Comparison of ENCODE assay signal across 8 mouse cellular contexts in genomic region chr3:90472213-90472612, GRCm38 (mm10). TPM values are rescaled to one million over a fixed set of nuclear protein-coding genes. Genes with fewer than 3 reads are reported as not detected.
A peak's percentile ranks its signal among the peaks of the same experiment; 100 is the strongest.
DNase-seq lines count a peak whose midpoint lies in the region; ATAC-seq lines count a peak whose summit lies in the region.

No protein-coding gene starts in this region.

- H3K9me3 ChIP-seq in limb, embryonic 10.5 days (replicated peaks): no peaks in the 10 kb centered on the region

- H3K27me3 ChIP-seq in limb, embryonic 10.5 days (ENCODE audit: low read depth, poor library complexity, severe bottlenecking): 0 out of 2 replicates have a peak, but pooled peaks cover 4% of the 10 kb centered on the region

- WGBS in limb, embryonic 10.5 days: 38% methylated on average over 3 of the region's 3 CpGs

- intact Hi-C loops in heart, postnatal 25 days (cut with DNase I): no loop called here

- peaks cover under 1% of the 10 kb centered on the region for H3K36me3 ChIP-seq in limb, embryonic 10.5 days

- ATAC-seq in CD4-positive, CD25-positive, alpha-beta regulatory T cell, adult 4 months: peak; percentile 49

- H3K27ac ChIP-seq in limb, embryonic 10.5 days: no peak overlapping the region

- no peak overlapping the region for H3K4me3 ChIP-seq in limb, embryonic 10.5 days

- peaks cover 5% of the 10 kb centered on the region for H3K4me1 ChIP-seq in limb, embryonic 10.5 days

- peak; percentile 71 for DNase-seq in heart, adult 8-10 months (ENCODE audit: low spot score)
- no peak for DNase-seq in heart, postnatal 25 days (ENCODE audit: low spot score)
- DNase-seq in adrenal gland, postnatal 25 days: peak; percentile 30
- DNase-seq in induced T-regulatory cell, adult 2 months (ENCODE audit: low read depth): peak; percentile 90
- peak; percentile 73 for DNase-seq in retina, postnatal 1 day
- DNase-seq in limb, embryonic 10.5 days (ENCODE audit: low spot score): no peak
- DNase-seq in right cerebral cortex, postnatal 10 days (ENCODE audit: low spot score in 2 of 2): no peak

RNA-seq across cellular contexts. Expression of gene Ilf2, which starts 3.7 kb away (rescaled TPM):
- 10 to 100 TPM; 27.6 to 30.5 (median 28.8) TPM for total RNA-seq in heart, adult 8-10 months (2022)
- total RNA-seq in heart, postnatal 25 days (2021): 10 to 100 TPM; 31.5 to 33.4 TPM
- polyA plus RNA-seq in CD4-positive, CD25-positive, alpha-beta regulatory T cell, adult 4 months (2017; shearing (Covaris generic)): 100 to 1,000 TPM; 113 to 125 TPM
- 65.6 and 65.7 TPM in 2 replicates for total RNA-seq in adrenal gland, postnatal 25 days (2021)
- 374 and 379 TPM in 2 replicates for polyA plus RNA-seq in limb, embryonic 10.5 days (2016; fragmentation: Nextera tagmentation; extraction: Ambion mirVana)

RNA-seq across cellular contexts. Expression of gene Npr1, which starts 6.5 kb away (rescaled TPM):
- total RNA-seq in heart, adult 8-10 months (2022): 10 to 100 TPM; 15.1 to 17.3 (median 16.7) TPM
- 10 to 100 TPM; 17.2 to 18.8 TPM for total RNA-seq in heart, postnatal 25 days (2021)
- not detected for polyA plus RNA-seq in CD4-positive, CD25-positive, alpha-beta regulatory T cell, adult 4 months (2017; shearing (Covaris generic))
- total RNA-seq in adrenal gland, postnatal 25 days (2021): 224 and 269 TPM in 2 replicates
- 3.5 and 4.7 TPM in 2 replicates for polyA plus RNA-seq in limb, embryonic 10.5 days (2016; fragmentation: Nextera tagmentation; extraction: Ambion mirVana)

RNA-seq across cellular contexts. Expression of gene Snapin, which starts 18.6 kb away (rescaled TPM):
- 10 to 100 TPM; 69.7 to 77.6 (median 75.4) TPM for total RNA-seq in heart, adult 8-10 months (2022)
- 10 to 100 TPM; 59.5 to 62.6 TPM for total RNA-seq in heart, postnatal 25 days (2021)
- polyA plus RNA-seq in CD4-positive, CD25-positive, alpha-beta regulatory T cell, adult 4 months (2017; shearing (Covaris generic)): 10 to 100 TPM; 60.4 to 65.0 TPM
- 67.2 and 74.0 TPM in 2 replicates for total RNA-seq in adrenal gland, postnatal 25 days (2021)
- 49.1 and 60.3 TPM in 2 replicates for polyA plus RNA-seq in limb, embryonic 10.5 days (2016; fragmentation: Nextera tagmentation; extraction: Ambion mirVana)

RNA-seq across cellular contexts. Expression of gene Chtop, which starts 37.1 kb away (rescaled TPM):
- total RNA-seq in heart, adult 8-10 months (2022): 100 to 1,000 TPM in 1 of 4 experiments, 10 to 100 TPM in 3; 93.2 to 105 (median 94.2) TPM
- total RNA-seq in heart, postnatal 25 days (2021): 100 to 1,000 TPM; 100 to 113 TPM
- 10 to 100 TPM; 50.3 to 57.9 TPM for polyA plus RNA-seq in CD4-positive, CD25-positive, alpha-beta regulatory T cell, adult 4 months (2017; shearing (Covaris generic))
- total RNA-seq in adrenal gland, postnatal 25 days (2021): 115 and 124 TPM in 2 replicates
- polyA plus RNA-seq in limb, embryonic 10.5 days (2016; fragmentation: Nextera tagmentation; extraction: Ambion mirVana): 175 and 194 TPM in 2 replicates

RNA-seq across cellular contexts. Expression of gene Ints3, which starts 38.8 kb away (rescaled TPM):
- 10 to 100 TPM; 22.9 to 28.1 (median 24.4) TPM for total RNA-seq in heart, adult 8-10 months (2022)
- total RNA-seq in heart, postnatal 25 days (2021): 10 to 100 TPM; 25.2 to 26.9 TPM
- 10 to 100 TPM; 16.9 to 17.9 TPM for polyA plus RNA-seq in CD4-positive, CD25-positive, alpha-beta regulatory T cell, adult 4 months (2017; shearing (Covaris generic))
- total RNA-seq in adrenal gland, postnatal 25 days (2021): 91.2 and 92.3 TPM in 2 replicates
- polyA plus RNA-seq in limb, embryonic 10.5 days (2016; fragmentation: Nextera tagmentation; extraction: Ambion mirVana): 53.3 and 53.5 TPM in 2 replicates

Comparison
In these comparisons a context has a peak if more than half of its experiments do, and no peak if none do; other contexts are left out.
1. DNase-seq: peak in heart, adult 8-10 months (single experiment), adrenal gland, postnatal 25 days (single experiment), induced T-regulatory cell, adult 2 months (single experiment) and retina, postnatal 1 day (single experiment); none in heart, postnatal 25 days (single experiment), limb, embryonic 10.5 days (single experiment) and right cerebral cortex, postnatal 10 days (0 of 2).
2. RNA of gene Npr1, which starts 6.5 kb away (total RNA-seq): 224 to 269 TPM in adrenal gland, postnatal 25 days; 17.2 to 18.8 TPM in heart, postnatal 25 days and 15.1 to 17.3 TPM in heart, adult 8-10 months; every median in the first group is over 10 times any median in the second.